Mouse (Mus musculus) MEL (cell line): ENCODE results near the gene Wdr60.

Experiments
- MAFK ChIP-seq: IDR thresholded peaks from 2 replicates; pipeline ENCODE4 v1.6.1; 2011; ENCODE audit warnings: low read depth, mild to moderate bottlenecking, low read length, improper control_type of control experiment, borderline replicate concordance
- NELFE ChIP-seq: IDR thresholded peaks from 2 replicates; pipeline ENCODE4 v1.6.1; 2011; ENCODE audit warnings: low read depth, low read length, improper control_type of control experiment

DNA sequence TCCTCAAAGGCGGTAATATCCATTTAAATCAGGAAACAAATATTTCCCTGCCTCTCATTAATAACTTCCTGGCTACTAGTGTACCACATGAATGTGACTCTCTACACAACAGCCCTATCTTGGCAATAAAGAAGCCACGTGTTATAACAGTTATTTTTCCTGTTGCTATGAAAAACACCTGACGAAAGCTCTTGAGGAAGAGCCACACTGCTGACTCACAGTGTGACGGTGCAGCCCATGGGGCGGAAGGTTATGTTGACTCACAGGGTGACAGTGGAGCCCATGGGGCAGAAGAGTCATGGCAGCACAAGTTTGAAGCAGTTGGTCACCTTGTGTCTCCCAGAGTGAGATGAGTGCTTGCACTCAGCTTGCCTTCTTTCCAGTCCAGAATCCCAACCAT, 6.6 kb upstream of the Wdr60 start:
- no peak for TF ChIP-seq NELFE
- TF ChIP-seq MAFK = no peak
